ENCODE assay signal across 8 mouse cellular contexts in genomic region chr10:21605011-21605571, GRCm38 (mm10). TPM values are rescaled to one million over a fixed set of nuclear protein-coding genes. Genes with fewer than 3 reads are reported as not detected.
A peak's percentile ranks its signal among the peaks of the same experiment; 100 is the strongest.
DNase-seq lines count a peak whose midpoint lies in the region; ATAC-seq and TF ChIP-seq lines count a peak whose summit lies in the region.

No protein-coding gene starts in this region.

- TF ChIP-seq CTCF in stomach, postnatal 0 days (IDR thresholded peaks at IDR 0.05; ENCODE audit: low read depth) = no peak

- no peak for TF ChIP-seq EP300 in stomach, postnatal 0 days (optimal IDR thresholded peaks at IDR 0.05)

- no peaks in the 10 kb centered on the region for H3K27me3 ChIP-seq in liver, embryonic 11.5 days (replicated peaks; ENCODE audit: control insufficient read depth, insufficient read depth, low read length)
- H3K27me3 ChIP-seq in embryonic facial prominence, embryonic 14.5 days (replicated peaks; ENCODE audit: control insufficient read depth, insufficient read depth, low read length) = no peaks in the 10 kb centered on the region
- no peaks in the 10 kb centered on the region for H3K27me3 ChIP-seq in heart, embryonic 12.5 days (replicated peaks)
- H3K27me3 ChIP-seq in lung, embryonic 15.5 days = no peaks in the 10 kb centered on the region
- no peaks in the 10 kb centered on the region for H3K27me3 ChIP-seq in stomach, postnatal 0 days (ENCODE audit: control insufficient read depth, insufficient read depth, low read length)

- ATAC-seq in liver, embryonic 11.5 days (replicated peaks; ENCODE audit: low FRiP score) = no peak
- ATAC-seq in embryonic facial prominence, embryonic 14.5 days (ENCODE audit: low read depth) = peak; percentile 72
- no peak for ATAC-seq in heart, embryonic 12.5 days (ENCODE audit: insufficient number of reproducible peaks, low FRiP score)
- peak; percentile 82; the same call in 1 of the 2 replicates for ATAC-seq in lung, embryonic 15.5 days (ENCODE audit: borderline replicate concordance, extremely low read depth, low FRiP score, low TSS enrichment)
- peak; percentile 28; the same call in 1 of the 2 replicates for ATAC-seq in stomach, postnatal 0 days (ENCODE audit: low FRiP score, low TSS enrichment)

- H3K27ac ChIP-seq in liver, embryonic 11.5 days (ENCODE audit: low read depth, low read length) = no peak overlapping the region
- peak overlapping the region; percentile 1; the same call in 1 of the 2 replicates for H3K27ac ChIP-seq in embryonic facial prominence, embryonic 14.5 days (replicated peaks; ENCODE audit: low read depth, low read length)
- H3K27ac ChIP-seq in heart, embryonic 12.5 days (ENCODE audit: poor library complexity, severe bottlenecking) = 0 out of 2 replicates have a peak overlapping the region, but pooled peaks have one; percentile 36
- peak overlapping the region; percentile 61 for H3K27ac ChIP-seq in lung, embryonic 15.5 days
- peak overlapping the region; percentile 61; the same call in 1 of the 2 replicates for H3K27ac ChIP-seq in stomach, postnatal 0 days (replicated peaks)

- H3K4me1 ChIP-seq in liver, embryonic 11.5 days (replicated peaks; ENCODE audit: control insufficient read depth, insufficient read depth, low read length) = no peaks in the 10 kb centered on the region
- H3K4me1 ChIP-seq in embryonic facial prominence, embryonic 14.5 days (ENCODE audit: control insufficient read depth, insufficient read depth, low read length) = peaks cover 13% of the 10 kb centered on the region
- peaks cover 24% of the 10 kb centered on the region for H3K4me1 ChIP-seq in heart, embryonic 12.5 days (replicated peaks)
- H3K4me1 ChIP-seq in lung, embryonic 15.5 days = peaks cover 21% of the 10 kb centered on the region
- 0 out of 2 replicates have a peak, but pooled peaks cover 4% of the 10 kb centered on the region for H3K4me1 ChIP-seq in stomach, postnatal 0 days (replicated peaks; ENCODE audit: control insufficient read depth, insufficient read depth)

- WGBS in liver, embryonic 11.5 days = 70% methylated on average over 4 of the region's 4 CpGs
- 27% methylated on average over 4 of the region's 4 CpGs for WGBS in embryonic facial prominence, embryonic 14.5 days
- WGBS in heart, embryonic 12.5 days = 49% methylated on average over 4 of the region's 4 CpGs
- 17% methylated on average over 4 of the region's 4 CpGs for WGBS in lung, embryonic 15.5 days
- WGBS in stomach, postnatal 0 days = 28% methylated on average over 4 of the region's 4 CpGs

- H3K36me3 ChIP-seq in liver, embryonic 11.5 days (ENCODE audit: control insufficient read depth, insufficient read depth, low read length) = no peaks in the 10 kb centered on the region
- no peaks in the 10 kb centered on the region for H3K36me3 ChIP-seq in embryonic facial prominence, embryonic 14.5 days (ENCODE audit: control insufficient read depth, insufficient read depth, low read length)
- no peaks in the 10 kb centered on the region for H3K36me3 ChIP-seq in heart, embryonic 12.5 days
- H3K36me3 ChIP-seq in lung, embryonic 15.5 days = no peaks in the 10 kb centered on the region
- H3K36me3 ChIP-seq in stomach, postnatal 0 days (ENCODE audit: control insufficient read depth, insufficient read depth, low read length) = no peaks in the 10 kb centered on the region

- peak; percentile 59 for DNase-seq in liver
- no peak for DNase-seq in liver, embryonic 11.5 days (ENCODE audit: low spot score)
- DNase-seq in embryonic facial prominence, embryonic 14.5 days (ENCODE audit: low spot score) = peak; percentile 69
- DNase-seq in kidney, postnatal 25 days = peak; percentile 75 to 89
- no peak for DNase-seq in stomach, postnatal 0 days (ENCODE audit: low spot score)
- no peak for DNase-seq in T-cell, adult 2 months (ENCODE audit: low spot score)

- H3K9ac ChIP-seq in liver, embryonic 11.5 days (ENCODE audit: low read depth, low read length) = no peak overlapping the region
- H3K9ac ChIP-seq in embryonic facial prominence, embryonic 14.5 days (ENCODE audit: low read depth, low read length) = no peak overlapping the region
- no peak overlapping the region; the same call in 1 of the 2 replicates for H3K9ac ChIP-seq in heart, embryonic 12.5 days
- H3K9ac ChIP-seq in lung, embryonic 15.5 days = no peak overlapping the region
- no peak overlapping the region for H3K9ac ChIP-seq in stomach, postnatal 0 days (ENCODE audit: low read length)

- H3K4me3 ChIP-seq in liver, embryonic 11.5 days (ENCODE audit: low read depth, low read length) = no peak overlapping the region
- no peak overlapping the region for H3K4me3 ChIP-seq in embryonic facial prominence, embryonic 14.5 days (ENCODE audit: low read depth, low read length)
- no peak overlapping the region for H3K4me3 ChIP-seq in heart, embryonic 12.5 days
- no peak overlapping the region for H3K4me3 ChIP-seq in lung, embryonic 15.5 days
- no peak overlapping the region for H3K4me3 ChIP-seq in stomach, postnatal 0 days (ENCODE audit: low read depth, low read length)

- no peak overlapping the region for H3K4me2 ChIP-seq in liver, embryonic 11.5 days
- no peak overlapping the region for H3K4me2 ChIP-seq in embryonic facial prominence, embryonic 14.5 days (ENCODE audit: low read depth, low read length)
- no peak overlapping the region for H3K4me2 ChIP-seq in heart, embryonic 12.5 days
- no peak overlapping the region for H3K4me2 ChIP-seq in lung, embryonic 15.5 days
- H3K4me2 ChIP-seq in stomach, postnatal 0 days (replicated peaks; ENCODE audit: low read depth) = no peak overlapping the region

- H3K9me3 ChIP-seq in liver, embryonic 11.5 days (ENCODE audit: control insufficient read depth, low read length) = no peaks in the 10 kb centered on the region
- no peaks in the 10 kb centered on the region for H3K9me3 ChIP-seq in embryonic facial prominence, embryonic 14.5 days (ENCODE audit: control insufficient read depth, low read length)
- no peaks in the 10 kb centered on the region for H3K9me3 ChIP-seq in heart, embryonic 12.5 days (replicated peaks)
- no peaks in the 10 kb centered on the region for H3K9me3 ChIP-seq in lung, embryonic 15.5 days
- H3K9me3 ChIP-seq in stomach, postnatal 0 days (ENCODE audit: control insufficient read depth, low read length) = no peaks in the 10 kb centered on the region

RNA-seq across cellular contexts. Expression of gene 1700020N01Rik, which starts 12.1 kb away (rescaled TPM):
- polyA plus RNA-seq in liver, embryonic 11.5 days (2014; fragmentation: Nextera tagmentation; extraction: Ambion mirVana) = not detected in 2 replicates
- not detected in 2 replicates for polyA plus RNA-seq in embryonic facial prominence, embryonic 14.5 days (2014; fragmentation: Nextera tagmentation; extraction: Ambion mirVana)
- 0.18 and 0.54 TPM in 2 replicates for polyA plus RNA-seq in heart, embryonic 12.5 days (2016; fragmentation: Nextera tagmentation; extraction: Ambion mirVana)
- polyA plus RNA-seq in lung, embryonic 15.5 days (2015; fragmentation: Nextera tagmentation; extraction: Ambion mirVana) = not detected in 2 replicates
- not detected in 2 replicates for polyA plus RNA-seq in stomach, postnatal 0 days (2015; fragmentation: Nextera tagmentation; extraction: Ambion mirVana)

Comparison
In these comparisons a context has a peak if more than half of its experiments do, and no peak if none do; other contexts are left out.
1. DNase-seq: peak in liver (single experiment), embryonic facial prominence, embryonic 14.5 days (single experiment) and kidney, postnatal 25 days (2 of 2); none in liver, embryonic 11.5 days (single experiment), stomach, postnatal 0 days (single experiment) and T-cell, adult 2 months (single experiment).
2. ATAC-seq: peak in embryonic facial prominence, embryonic 14.5 days (single experiment), lung, embryonic 15.5 days (single experiment) and stomach, postnatal 0 days (single experiment); none in liver, embryonic 11.5 days (single experiment) and heart, embryonic 12.5 days (single experiment).